Mouse (Mus musculus): ENCODE data around the gene Man1c1.
A peak's percentile ranks its signal among the peaks of the same experiment; 100 is the strongest.

Gene Man1c1

DNA sequence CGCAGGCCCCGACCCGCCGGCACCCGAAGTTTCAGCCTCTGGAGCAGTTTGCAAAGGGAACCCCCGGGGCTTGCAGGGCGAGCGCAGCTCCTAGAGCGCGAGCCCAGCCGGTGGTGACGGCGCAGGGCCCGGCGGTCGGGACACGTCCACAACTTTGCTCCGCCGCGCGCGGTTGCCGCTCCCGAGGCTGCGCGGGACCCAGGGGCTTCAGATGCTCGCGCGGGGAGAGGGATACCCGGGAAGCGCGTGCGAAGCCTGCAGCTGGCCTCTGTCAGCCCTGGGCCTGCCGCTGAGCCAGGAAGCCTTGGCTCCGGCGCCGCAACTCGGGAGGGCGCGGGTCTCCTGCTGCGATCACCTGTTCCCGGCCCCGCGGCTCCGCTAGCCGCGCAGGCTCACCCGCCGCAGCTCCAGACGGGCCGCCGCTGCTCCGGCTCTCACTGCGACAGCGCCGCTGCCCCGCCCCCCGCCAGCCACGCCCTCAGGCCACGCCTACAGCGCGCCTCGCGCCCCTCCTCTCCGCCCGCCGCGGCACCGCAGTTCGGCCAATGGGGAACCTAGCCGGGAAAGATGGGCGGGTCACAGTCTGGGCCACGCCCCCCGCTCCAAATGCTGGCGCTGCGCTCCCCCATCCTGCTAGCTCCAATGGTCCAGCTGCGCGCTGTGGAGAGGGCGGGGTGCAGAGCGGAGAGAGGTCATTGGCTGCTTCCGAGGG is at the start of gene Man1c1:
Gene Man1c1, minus strand, starts transcription at position 456 of the 712 bp plus-strand sequence.
- DNase-seq (ENCODE audit: low spot score in 2 of 2): peak; percentile 99

- DNase-seq (ENCODE audit: low spot score in 2 of 2): no peak
These were observed 49.6 kb upstream of the Man1c1 start for GRCm38 (mm10) chr4:134753516-134754261.

- DNase-seq (ENCODE audit: low spot score in 2 of 2): no peak
These were observed 48.9 kb upstream of the Man1c1 start for GRCm38 (mm10) chr4:134752911-134753426.

GRCm38 (mm10) chr4:134751682-134752380 is 47.7 kb upstream of the Man1c1 start:
- DNase-seq (ENCODE audit: low spot score in 2 of 2): no peak

DNA sequence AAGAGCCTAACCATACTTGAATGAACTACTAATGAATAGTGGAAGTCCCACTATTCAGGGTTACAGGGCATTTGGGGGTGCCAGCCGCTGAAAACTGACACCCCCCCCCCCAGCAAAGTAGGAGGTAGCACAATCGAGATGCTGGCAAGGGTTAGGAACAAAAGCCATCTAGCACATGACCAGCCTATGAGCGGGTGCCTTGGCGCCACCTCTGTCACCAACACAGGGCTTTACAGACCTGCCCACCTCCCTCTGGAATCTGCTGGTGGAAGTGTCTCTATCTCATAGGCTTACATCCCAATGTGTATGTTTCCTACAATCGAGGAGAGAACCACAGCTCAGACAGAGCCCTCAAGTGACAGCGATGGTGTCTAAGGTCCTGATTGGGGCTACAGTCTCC is 46.7 kb upstream of the Man1c1 start:
- no peak for DNase-seq (ENCODE audit: low spot score in 2 of 2)

- no peak for DNase-seq (ENCODE audit: low spot score in 2 of 2)
These were observed 46.2 kb upstream of the Man1c1 start for GRCm38 (mm10) chr4:134750263-134750662.

GRCm38 (mm10) chr4:134749301-134750030 is 45.4 kb upstream of the Man1c1 start:
- DNase-seq (ENCODE audit: low spot score in 2 of 2): no peak

DNA sequence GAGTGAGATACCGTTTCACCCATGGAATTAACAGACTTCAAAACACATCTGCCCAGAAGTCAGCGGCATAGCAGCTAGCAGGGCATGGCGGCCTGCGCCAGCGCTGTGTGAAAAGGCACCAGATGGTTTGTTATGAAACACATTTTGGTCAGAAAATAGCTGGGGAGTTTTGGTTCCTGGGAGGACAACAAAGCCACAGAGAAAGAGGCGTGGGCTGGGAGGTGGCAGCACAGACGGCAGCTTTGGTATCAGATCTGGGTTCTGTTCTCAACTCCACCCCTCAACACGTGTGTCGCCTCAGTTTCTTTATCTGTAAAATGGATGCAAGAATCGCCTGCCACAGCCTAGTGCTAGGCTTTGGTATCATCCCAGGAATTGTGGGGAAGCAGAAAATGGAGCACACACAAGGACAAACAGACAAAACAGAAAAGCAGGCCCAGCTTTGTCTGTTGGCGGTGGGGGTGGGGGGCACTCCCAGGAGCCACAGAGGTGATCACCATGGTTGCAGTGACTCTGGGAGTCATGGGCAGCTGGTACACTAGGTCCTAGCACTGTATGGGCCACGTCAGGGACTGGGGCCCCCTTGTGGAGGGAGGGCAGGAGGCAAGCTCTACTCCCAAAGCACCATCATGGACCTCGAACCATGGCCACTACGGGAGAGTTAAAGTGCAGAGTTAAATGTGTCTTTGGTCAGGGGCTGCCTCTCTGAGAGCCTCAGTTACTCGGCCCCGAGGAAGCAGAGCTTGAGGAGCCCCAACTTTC is 42.0 kb upstream of the Man1c1 start:
- peak; percentile 78 to 89 for DNase-seq (ENCODE audit: low spot score in 2 of 2)

- no peak for DNase-seq (ENCODE audit: low spot score in 2 of 2)
These were observed 40.0 kb upstream of the Man1c1 start for GRCm38 (mm10) chr4:134743881-134744633.

DNA sequence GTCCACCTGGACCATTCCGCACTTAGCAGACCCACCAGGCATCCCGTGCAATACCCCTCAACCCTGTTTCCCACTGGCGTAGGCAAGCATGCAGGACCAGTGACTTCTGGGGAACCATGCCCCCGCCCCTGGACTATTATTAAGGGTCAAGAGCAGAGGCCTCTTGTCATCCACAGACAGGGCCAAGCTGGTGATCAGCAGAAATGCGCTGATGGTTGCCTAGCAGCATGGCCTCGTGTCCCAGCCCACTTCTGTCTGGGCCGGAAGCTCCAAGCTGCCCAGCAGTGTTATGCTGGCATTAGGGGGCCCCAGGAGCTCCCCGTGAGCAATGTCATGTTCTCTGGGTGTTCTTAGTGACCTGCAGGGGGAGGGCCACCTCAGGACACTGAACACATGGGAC is 37.9 kb upstream of the Man1c1 start:
- no peak for DNase-seq (ENCODE audit: low spot score in 2 of 2)

DNA sequence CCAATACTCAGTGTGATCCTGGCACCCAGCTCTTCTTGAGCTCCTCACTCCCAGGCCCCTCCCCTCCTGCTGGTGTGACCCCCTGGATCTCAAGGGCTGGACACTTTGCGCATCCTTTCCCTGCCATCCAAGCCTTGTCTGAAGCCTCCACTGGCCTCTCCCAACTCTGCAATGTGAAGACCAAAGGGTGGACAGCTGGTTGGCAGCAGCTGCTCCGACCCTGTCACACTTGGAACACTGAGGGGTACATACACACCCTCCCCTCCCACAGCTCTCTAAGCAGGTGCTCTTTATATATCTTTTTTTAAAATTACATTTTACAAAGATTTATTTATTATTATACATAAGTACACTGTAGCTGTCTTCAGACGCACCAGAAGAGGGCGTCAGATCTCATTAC is 36.1 kb upstream of the Man1c1 start:
- DNase-seq (ENCODE audit: low spot score in 2 of 2): no peak

DNA sequence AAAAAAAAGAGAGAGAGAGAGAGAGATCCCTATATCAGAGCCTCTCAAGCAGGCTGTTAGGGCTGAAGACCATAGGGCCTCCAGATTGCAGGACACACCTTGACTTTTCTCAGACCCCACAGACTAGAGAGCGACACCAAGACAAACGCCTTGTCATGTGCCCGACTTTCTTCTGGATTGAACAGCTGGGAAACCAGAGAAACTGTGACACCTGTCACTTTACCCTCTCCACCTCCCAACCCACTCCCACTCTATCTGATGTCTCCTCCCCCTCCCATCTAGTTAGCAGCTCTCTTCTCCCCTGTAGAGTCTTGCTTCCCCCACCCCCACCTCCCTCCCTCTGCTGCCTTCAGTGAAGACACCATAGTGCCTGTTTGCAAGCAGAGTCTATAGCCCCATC is 35.4 kb upstream of the Man1c1 start:
- no peak for DNase-seq (ENCODE audit: low spot score in 2 of 2)

- DNase-seq (ENCODE audit: low spot score in 2 of 2): no peak
These were observed 33.3 kb upstream of the Man1c1 start for GRCm38 (mm10) chr4:134737365-134737910.

DNA sequence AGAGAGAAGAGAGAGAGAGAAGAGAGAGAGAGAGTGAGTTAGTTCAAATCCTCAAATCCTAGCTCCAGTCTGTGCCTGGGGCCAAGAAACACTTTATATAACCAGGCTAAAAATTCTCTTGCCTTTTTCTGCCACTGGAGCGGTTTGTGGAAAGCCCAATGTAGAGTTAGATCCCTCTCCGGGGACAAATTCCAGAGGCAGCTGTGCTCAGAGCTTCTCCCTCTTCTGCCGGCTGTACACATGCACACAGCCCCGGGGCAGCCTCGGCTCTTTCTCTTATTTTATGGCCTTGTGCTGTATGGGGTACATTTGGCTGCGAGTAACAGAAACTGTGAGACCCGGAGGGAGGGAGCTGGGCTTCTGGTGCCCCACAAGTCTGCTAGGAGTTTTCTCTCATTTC is 32.1 kb upstream of the Man1c1 start:
- peak; percentile 44 to 63 for DNase-seq (ENCODE audit: low spot score in 2 of 2)

DNA sequence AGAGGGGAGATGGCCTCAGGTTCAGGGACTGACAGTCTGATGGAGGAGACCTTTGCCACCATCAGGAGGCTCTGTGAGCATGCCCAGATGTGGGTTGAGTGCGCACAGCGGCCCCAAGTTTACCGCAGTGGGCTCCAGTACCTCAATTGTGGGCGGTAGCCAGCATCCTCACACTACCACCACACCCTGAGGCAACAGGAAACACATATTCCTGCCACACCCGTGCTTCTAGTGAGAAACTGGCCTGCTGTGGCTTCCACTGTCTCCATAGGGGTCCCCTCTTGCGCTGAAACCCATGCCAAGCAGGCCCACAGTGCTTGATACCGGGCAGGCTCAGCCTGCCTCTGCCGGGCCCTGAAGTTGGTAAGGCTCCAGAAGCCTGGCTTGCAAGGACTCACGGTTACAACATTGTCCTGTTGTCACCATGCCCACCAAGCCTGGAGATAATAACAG is 30.6 kb upstream of the Man1c1 start:
- DNase-seq (ENCODE audit: low spot score in 2 of 2): no peak

DNA sequence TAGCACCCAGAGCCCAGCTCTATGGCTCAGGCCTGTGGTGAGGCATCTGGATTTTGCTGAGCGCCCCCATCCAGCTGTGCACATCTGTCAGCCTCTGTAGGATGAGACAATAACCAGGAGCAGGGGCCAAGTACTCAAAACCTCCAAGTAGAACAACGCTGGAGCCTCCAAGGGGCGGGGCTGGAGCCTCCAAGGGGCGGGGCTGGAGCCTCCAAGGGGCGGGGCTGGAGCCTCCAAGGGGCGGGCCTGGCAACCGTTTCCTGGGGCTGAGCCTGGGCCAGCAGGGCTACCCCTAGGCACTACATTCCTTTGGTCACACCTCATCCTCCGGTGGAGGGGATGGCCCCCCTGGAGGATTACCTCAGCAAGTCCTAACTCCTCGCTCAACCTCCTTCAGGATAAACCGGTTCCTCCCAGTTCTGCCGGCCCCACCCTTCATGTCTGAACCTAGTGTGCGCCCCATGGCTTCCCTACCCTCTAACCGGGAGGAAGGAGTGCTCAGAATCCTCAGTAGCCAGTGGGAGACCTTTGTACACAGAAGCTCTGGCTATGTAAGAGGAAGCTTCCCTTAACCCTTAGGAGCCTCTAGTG is 30.0 kb upstream of the Man1c1 start:
- DNase-seq (ENCODE audit: low spot score in 2 of 2): no peak

DNA sequence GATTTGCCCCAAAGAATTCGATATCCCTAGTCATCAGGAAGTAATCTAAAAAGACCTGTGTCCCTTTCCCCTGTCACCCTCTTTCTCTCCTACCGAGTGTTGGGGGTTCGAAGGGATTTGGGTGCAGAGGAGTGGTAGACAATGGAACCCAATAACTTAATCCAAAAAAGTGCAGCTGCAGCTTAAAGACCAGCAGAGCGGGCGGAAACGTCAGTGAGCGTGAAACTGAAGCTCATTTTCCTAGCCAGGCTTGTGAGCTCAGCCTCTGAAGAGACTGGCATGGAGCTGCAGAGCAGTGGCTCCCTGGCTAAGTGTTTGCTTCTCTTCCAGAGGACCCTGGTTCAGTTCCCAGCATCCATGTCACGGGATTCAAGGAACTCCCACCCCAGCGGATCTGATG is 29.3 kb upstream of the Man1c1 start:
- DNase-seq (ENCODE audit: low spot score in 2 of 2): no peak

- no peak for DNase-seq (ENCODE audit: low spot score in 2 of 2)
These were observed 26.0 kb upstream of the Man1c1 start for GRCm38 (mm10) chr4:134730106-134730505.

DNA sequence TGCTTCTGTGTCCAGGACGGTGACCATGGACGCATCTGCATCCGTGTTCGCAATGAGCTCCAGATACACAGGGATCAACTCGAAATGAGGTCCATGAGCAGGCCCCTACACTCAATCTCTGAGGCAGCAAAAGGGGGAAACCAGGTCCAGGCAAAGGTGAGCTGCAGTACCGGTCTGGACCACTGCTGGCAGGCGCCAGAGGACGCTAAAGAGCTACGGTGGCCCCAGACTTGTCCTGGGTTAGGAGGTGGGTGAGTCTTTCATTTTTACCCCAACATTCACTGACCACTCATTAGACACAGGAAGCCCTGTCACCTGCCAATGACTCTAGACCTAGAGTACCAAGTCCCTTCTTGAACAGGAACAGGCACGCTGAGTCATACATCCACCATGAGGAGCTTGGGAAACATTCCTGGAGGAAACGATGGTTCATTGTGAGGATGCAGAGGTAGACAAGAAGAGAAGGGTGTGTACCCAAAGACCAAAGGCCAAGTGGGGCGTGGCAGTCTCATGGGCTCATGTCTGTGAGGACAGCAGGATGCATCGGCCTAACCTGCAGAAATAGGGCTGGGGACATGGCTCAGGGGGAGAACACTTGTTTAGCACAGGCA is 21.8 kb upstream of the Man1c1 start:
- DNase-seq (ENCODE audit: low spot score in 2 of 2): no peak

Measured in frontal cortex, postnatal 36 days (tissue).